Mouse (Mus musculus): ENCODE measurements around the gene Atp6v0a4.

Gene Atp6v0a4

DNA sequence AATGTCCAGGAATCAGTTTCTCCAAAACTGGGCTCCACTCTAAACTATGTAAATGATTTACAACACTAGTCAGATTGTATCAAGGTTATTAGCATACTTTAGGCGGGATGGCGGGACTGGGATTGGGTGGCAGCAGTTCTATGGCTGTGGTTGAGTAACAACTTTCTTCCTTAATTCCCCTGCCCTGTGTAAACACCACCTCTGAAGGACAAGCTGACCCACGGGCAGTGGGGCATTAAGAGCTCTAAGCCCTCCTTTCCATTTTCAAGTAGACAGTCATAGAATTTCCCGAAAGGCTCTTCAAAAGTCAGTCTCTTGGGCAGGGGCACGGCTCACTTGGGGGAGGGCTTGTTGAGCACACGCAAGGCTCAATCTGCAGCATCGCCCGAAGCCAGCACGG, 13.5 kb downstream of the Atp6v0a4 start:
- DNase-seq (ENCODE audit: low read depth, low spot score): no peak
- H3K27me3 ChIP-seq (ENCODE audit: control insufficient read depth, insufficient read depth, low read length, poor library complexity, severe bottlenecking): no peaks in the 10 kb centered on the region
- no peaks in the 10 kb centered on the region for H3K36me3 ChIP-seq (ENCODE audit: control insufficient read depth, insufficient read depth, low read length, poor library complexity, severe bottlenecking)

GRCm38 (mm10) chr6:38109871-38110270, 14.5 kb downstream of the Atp6v0a4 start:
- H3K36me3 ChIP-seq (ENCODE audit: control insufficient read depth, insufficient read depth, low read length, poor library complexity, severe bottlenecking): no peaks in the 10 kb centered on the region
- no peaks in the 10 kb centered on the region for H3K27me3 ChIP-seq (ENCODE audit: control insufficient read depth, insufficient read depth, low read length, poor library complexity, severe bottlenecking)
- no peak for DNase-seq (ENCODE audit: low read depth, low spot score)

DNA sequence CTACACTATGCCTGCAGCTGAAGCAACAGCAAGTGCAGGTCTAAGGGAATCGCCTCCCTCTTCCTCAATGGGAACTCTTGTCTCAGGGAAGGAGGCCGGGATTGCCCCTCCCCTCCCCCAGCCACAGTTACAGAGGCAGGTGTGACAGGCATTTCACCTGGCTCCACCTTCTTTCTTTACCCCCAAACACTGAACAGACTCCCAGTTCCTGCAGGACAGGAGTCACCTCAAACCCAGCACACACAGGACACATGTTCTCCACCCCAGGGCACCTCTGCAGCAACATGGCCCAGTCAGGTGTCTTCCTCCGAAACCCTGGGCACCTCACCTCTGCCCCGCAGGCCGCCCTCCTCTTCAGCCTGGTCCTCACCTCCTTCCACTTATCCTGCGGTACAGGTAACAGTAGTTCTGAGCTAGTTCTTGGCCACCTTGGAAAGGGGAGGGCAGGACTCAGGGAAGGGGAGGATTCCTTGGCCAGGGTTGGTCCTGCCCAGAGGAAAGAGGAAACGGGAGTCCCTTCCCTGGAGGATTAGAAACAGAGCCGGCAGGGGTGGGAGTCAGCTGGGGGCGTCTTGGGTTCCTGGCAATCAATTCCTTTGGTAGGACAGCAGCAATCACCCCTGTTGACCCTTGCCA, 15.1 kb downstream of the Atp6v0a4 start, which contains the start of gene Tmem213:
Tmem213 (plus strand) TSS at position 96 of the 636 bp plus-strand sequence.
- Histone ChIP-seq H3K36me3 (ENCODE audit: control insufficient read depth, insufficient read depth, low read length, poor library complexity, severe bottlenecking) (no peaks in the 10 kb centered on the region), H3K27me3 (ENCODE audit: control insufficient read depth, insufficient read depth, low read length, poor library complexity, severe bottlenecking) (no peaks in the 10 kb centered on the region)
- no peak for DNase-seq (ENCODE audit: low read depth, low spot score)

DNA sequence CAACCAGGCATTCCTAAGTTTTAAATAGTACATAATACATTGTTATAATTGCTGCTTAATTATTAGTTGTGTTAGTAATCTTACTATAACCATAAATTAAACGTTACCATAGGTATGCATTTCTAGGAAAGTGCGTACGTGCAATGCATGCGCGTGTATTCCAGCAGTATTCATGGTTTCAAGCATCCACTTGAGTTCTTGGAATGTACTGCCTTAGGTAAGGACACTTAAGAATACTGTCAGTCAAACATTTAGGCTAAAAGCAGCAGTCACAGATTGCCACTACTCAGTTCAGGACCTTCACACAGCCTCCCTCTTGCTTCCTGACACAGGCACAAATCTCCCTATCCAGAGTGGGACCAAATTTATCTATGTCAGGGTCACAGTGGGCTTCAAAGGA, 15.9 kb downstream of the Atp6v0a4 start:
- Histone ChIP-seq H3K27me3 (ENCODE audit: control insufficient read depth, insufficient read depth, low read length, poor library complexity, severe bottlenecking) (no peaks in the 10 kb centered on the region), H3K36me3 (ENCODE audit: control insufficient read depth, insufficient read depth, low read length, poor library complexity, severe bottlenecking) (no peaks in the 10 kb centered on the region)
- DNase-seq (ENCODE audit: low read depth, low spot score): no peak

DNA sequence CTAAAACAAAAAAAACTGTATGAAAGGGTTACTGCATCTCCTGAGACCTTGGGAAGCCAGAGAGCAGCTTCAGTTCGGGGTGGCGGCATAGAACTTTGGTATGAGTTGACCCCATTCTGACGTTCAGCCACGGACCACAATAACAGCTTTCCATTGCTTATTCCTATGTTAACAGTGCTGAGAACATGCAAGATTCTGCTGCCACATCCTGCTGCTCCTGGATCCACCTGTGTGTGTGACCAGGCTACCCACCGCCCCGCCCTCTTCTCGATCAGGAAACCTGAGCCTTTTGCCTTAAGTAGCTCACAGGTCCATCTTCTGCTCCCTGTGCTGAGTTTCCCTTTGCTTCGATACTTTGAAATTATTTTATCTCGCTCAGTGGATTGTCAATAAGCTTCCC, 18.5 kb downstream of the Atp6v0a4 start:
- Histone ChIP-seq H3K36me3 (ENCODE audit: control insufficient read depth, insufficient read depth, low read length, poor library complexity, severe bottlenecking) (no peaks in the 10 kb centered on the region), H3K27me3 (ENCODE audit: control insufficient read depth, insufficient read depth, low read length, poor library complexity, severe bottlenecking) (no peaks in the 10 kb centered on the region)
- no peak for DNase-seq (ENCODE audit: low read depth, low spot score)

DNA sequence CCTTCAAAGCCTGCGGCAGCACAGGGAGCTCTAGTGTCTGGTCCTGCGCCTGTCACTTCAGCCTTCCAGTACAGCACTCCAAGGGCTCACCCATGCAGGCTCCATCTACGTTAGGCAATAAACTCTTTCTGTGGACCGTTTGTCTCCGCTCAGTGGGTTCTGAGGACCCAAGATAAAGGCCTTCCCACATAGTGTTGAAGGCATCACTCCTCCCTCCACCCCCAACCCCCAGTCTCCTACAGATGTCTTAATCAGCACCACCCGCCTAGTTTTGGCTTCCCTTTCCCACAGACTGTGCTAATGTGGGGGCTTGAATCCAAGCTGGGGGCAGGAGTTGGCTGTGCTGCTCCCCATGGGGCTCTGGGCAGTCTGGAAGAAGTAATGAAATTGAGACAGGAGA, 20.6 kb downstream of the Atp6v0a4 start:
- no peaks in the 10 kb centered on the region for H3K36me3 ChIP-seq (ENCODE audit: control insufficient read depth, insufficient read depth, low read length, poor library complexity, severe bottlenecking)
- no peaks in the 10 kb centered on the region for H3K27me3 ChIP-seq (ENCODE audit: control insufficient read depth, insufficient read depth, low read length, poor library complexity, severe bottlenecking)
- DNase-seq (ENCODE audit: low read depth, low spot score): no peak

DNA sequence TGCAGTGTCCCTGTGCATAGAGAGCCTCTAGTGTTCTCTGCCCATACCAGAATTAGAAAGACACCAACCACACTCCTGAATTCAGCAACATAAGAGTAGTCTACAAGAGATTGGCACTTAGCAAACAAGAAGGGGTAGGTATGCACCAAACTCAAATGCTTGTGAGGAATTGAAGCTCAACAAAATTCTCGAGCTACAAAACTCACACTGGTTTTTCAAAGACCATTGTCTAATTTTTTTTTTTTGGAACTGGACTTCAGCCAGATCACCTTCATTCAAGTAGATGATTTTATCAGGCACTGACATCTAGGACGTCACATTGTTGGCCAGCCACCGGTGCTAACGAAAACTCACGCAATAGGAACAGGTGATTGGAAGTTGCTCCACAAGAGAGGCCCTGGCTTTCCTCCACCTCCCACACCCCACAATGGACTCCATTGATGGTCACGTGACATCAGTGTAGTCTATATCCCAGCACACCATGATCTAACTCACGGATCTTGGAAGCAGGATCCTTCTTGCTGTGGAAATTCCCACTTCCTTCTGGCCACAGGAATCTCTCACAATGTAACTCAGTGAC, 22.1 kb downstream of the Atp6v0a4 start:
- no peaks in the 10 kb centered on the region for H3K27me3 ChIP-seq (ENCODE audit: control insufficient read depth, insufficient read depth, low read length, poor library complexity, severe bottlenecking)
- H3K36me3 ChIP-seq (ENCODE audit: control insufficient read depth, insufficient read depth, low read length, poor library complexity, severe bottlenecking): no peaks in the 10 kb centered on the region
- no peak for DNase-seq (ENCODE audit: low read depth, low spot score)

GRCm38 (mm10) chr6:38096961-38097370, 27.4 kb downstream of the Atp6v0a4 start:
- Histone ChIP-seq H3K27me3 (ENCODE audit: control insufficient read depth, insufficient read depth, low read length, poor library complexity, severe bottlenecking) (no peaks in the 10 kb centered on the region), H3K36me3 (ENCODE audit: control insufficient read depth, insufficient read depth, low read length, poor library complexity, severe bottlenecking) (no peaks in the 10 kb centered on the region)
- no peak for DNase-seq (ENCODE audit: low read depth, low spot score)

DNA sequence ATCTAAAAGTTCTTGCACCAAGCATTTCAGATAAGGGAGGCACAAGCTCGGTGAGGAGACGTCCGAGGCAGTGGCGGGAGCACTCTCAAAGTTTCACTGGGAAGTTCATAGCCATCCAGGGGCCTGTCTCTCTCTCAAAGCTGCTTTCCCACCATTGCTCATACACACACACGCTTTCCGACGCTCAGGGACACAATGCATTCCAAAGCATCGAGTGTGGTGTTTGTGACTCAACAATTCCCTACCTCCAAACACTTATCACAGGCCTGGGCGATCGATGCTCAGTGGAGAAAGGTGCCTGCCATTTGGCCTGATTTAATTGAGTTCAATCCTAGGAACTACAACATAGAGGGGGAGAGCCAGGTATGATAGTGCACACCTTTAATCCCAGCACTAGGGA, 29.7 kb downstream of the Atp6v0a4 start:
- Histone ChIP-seq H3K27me3 (ENCODE audit: control insufficient read depth, insufficient read depth, low read length, poor library complexity, severe bottlenecking) (no peaks in the 10 kb centered on the region), H3K36me3 (ENCODE audit: control insufficient read depth, insufficient read depth, low read length, poor library complexity, severe bottlenecking) (no peaks in the 10 kb centered on the region)
- no peak for DNase-seq (ENCODE audit: low read depth, low spot score)

DNA sequence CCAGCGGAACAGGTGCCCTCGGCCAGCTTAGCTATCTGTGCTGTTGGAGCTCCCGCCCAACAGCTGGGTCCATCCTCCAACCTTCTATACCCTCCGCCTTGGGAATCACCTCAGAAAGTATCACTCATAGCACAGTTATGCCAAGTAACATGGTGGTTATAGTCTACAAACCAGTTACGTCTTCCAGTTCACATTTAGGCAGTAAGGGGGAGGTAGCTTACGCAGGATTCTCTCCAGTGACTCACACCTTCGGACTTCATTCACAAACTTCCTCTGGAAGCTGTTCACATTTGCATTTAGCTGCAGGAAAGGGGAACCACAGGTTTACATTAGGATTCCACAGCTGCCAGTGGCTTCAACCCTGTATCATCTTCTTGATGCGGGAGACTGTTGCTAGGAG, 31.8 kb downstream of the Atp6v0a4 start:
- DNase-seq (ENCODE audit: low read depth, low spot score): no peak
- no peaks in the 10 kb centered on the region for H3K27me3 ChIP-seq (ENCODE audit: control insufficient read depth, insufficient read depth, low read length, poor library complexity, severe bottlenecking)
- no peaks in the 10 kb centered on the region for H3K36me3 ChIP-seq (ENCODE audit: control insufficient read depth, insufficient read depth, low read length, poor library complexity, severe bottlenecking)

GRCm38 (mm10) chr6:38087242-38088026, 37.0 kb downstream of the Atp6v0a4 start:
- no peaks in the 10 kb centered on the region for H3K36me3 ChIP-seq (ENCODE audit: control insufficient read depth, insufficient read depth, low read length, poor library complexity, severe bottlenecking)
- no peak for DNase-seq (ENCODE audit: low read depth, low spot score)
- no peaks in the 10 kb centered on the region for H3K27me3 ChIP-seq (ENCODE audit: control insufficient read depth, insufficient read depth, low read length, poor library complexity, severe bottlenecking)

DNA sequence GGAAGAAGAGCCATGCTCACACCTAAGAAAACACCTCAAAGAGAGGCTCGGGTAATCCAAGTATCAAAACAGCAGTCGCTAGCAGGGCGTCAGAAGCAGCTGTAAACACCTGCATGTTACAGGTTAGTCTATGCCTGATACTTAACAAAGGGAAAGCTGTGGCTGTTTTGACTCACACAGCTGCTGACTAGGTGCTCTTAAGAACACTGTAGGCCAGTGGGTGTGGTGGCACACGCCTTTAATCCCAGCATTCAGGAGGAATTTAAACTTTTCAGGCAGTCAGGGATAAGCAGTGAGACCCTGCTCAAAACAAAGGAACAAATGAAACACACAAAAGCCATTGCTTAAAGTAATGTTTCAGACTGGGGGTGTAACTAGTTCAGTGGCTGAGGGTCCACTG, 41.2 kb downstream of the Atp6v0a4 start:
- no peak for DNase-seq (ENCODE audit: low read depth, low spot score)
- Histone ChIP-seq H3K27me3 (ENCODE audit: control insufficient read depth, insufficient read depth, low read length, poor library complexity, severe bottlenecking) (no peaks in the 10 kb centered on the region), H3K36me3 (ENCODE audit: control insufficient read depth, insufficient read depth, low read length, poor library complexity, severe bottlenecking) (no peaks in the 10 kb centered on the region)

GRCm38 (mm10) chr6:38081727-38082341, 42.6 kb downstream of the Atp6v0a4 start:
- no peak for DNase-seq (ENCODE audit: low read depth, low spot score)
- no peaks in the 10 kb centered on the region for H3K36me3 ChIP-seq (ENCODE audit: control insufficient read depth, insufficient read depth, low read length, poor library complexity, severe bottlenecking)
- no peaks in the 10 kb centered on the region for H3K27me3 ChIP-seq (ENCODE audit: control insufficient read depth, insufficient read depth, low read length, poor library complexity, severe bottlenecking)

GRCm38 (mm10) chr6:38080364-38080763, 44.0 kb downstream of the Atp6v0a4 start:
- no peaks in the 10 kb centered on the region for H3K36me3 ChIP-seq (ENCODE audit: control insufficient read depth, insufficient read depth, low read length, poor library complexity, severe bottlenecking)
- DNase-seq (ENCODE audit: low read depth, low spot score): no peak

GRCm38 (mm10) chr6:38073592-38073991, 50.8 kb downstream of the Atp6v0a4 start:
- Histone ChIP-seq H3K36me3 (ENCODE audit: control insufficient read depth, insufficient read depth, low read length, poor library complexity, severe bottlenecking) (no peaks in the 10 kb centered on the region), H3K27me3 (ENCODE audit: control insufficient read depth, insufficient read depth, low read length, poor library complexity, severe bottlenecking) (no peaks in the 10 kb centered on the region)
- no peak for DNase-seq (ENCODE audit: low read depth, low spot score)

More at GRCm38 (mm10) chr6:38080364-38080763, 44.0 kb downstream of the Atp6v0a4 start:
- no peaks in the 10 kb centered on the region for H3K27me3 ChIP-seq (ENCODE audit: control insufficient read depth, insufficient read depth, low read length, poor library complexity, severe bottlenecking)
